Mouse (Mus musculus) thymus, postnatal 0 days (tissue): ENCODE results near the gene A430078G23Rik. TPM values are rescaled to one million over a fixed set of nuclear protein-coding genes. Genes with fewer than 3 reads are reported as not detected.

ENCODE experiments used
- DNase-seq: peaks from one replicate; pipeline ENCODE4 v3.0.0-alpha.2; 2015; ENCODE audit warnings: low spot score
- polyA plus RNA-seq: library from polyadenylated mRNA; unstranded; fragments of >200 nt; fragmentation: Nextera tagmentation; extraction: Ambion mirVana; gene quantifications from 2 replicates; pipeline ENCODE4 v1.2.1, GENCODE M21; 2015

Gene A430078G23Rik
- polyA plus RNA-seq, 1 experiment from 2014 or later: 22.3 TPM

GRCm38 (mm10) chr8:3348142-3348823 is 4.9 kb upstream of the A430078G23Rik start:
- no peak for DNase-seq

GRCm38 (mm10) chr8:3350747-3351146 is 2.5 kb upstream of the A430078G23Rik start:
- DNase-seq: no peak

- no peak for DNase-seq
Observed at GRCm38 (mm10) chr8:3352715-3353114, 500 bp upstream of the A430078G23Rik start.

GRCm38 (mm10) chr8:3353811-3354442 is 712 bp downstream of the A430078G23Rik start:
- DNase-seq: peak; percentile 49

GRCm38 (mm10) chr8:3354443-3354812 is 1.2 kb downstream of the A430078G23Rik start:
- peak; percentile 70 for DNase-seq

- peak; percentile 90 for DNase-seq
Observed at GRCm38 (mm10) chr8:3355586-3355985, 2.4 kb downstream of the A430078G23Rik start.

- DNase-seq: peak; percentile 69
Observed at GRCm38 (mm10) chr8:3358060-3358459, 4.8 kb downstream of the A430078G23Rik start.

GRCm38 (mm10) chr8:3367086-3367485 is 13.9 kb downstream of the A430078G23Rik start:
- DNase-seq: no peak

GRCm38 (mm10) chr8:3368091-3368490 is 14.9 kb downstream of the A430078G23Rik start:
- no peak for DNase-seq

- DNase-seq: no peak
Observed at GRCm38 (mm10) chr8:3375748-3376147, 22.5 kb downstream of the A430078G23Rik start.

- no peak for DNase-seq
Observed at GRCm38 (mm10) chr8:3376641-3377274, 23.5 kb downstream of the A430078G23Rik start.

GRCm38 (mm10) chr8:3387286-3387685 is 34.1 kb downstream of the A430078G23Rik start:
- DNase-seq: peak; percentile 74

GRCm38 (mm10) chr8:3388591-3389338 is 35.5 kb downstream of the A430078G23Rik start:
- no peak for DNase-seq

- no peak for DNase-seq
Observed at GRCm38 (mm10) chr8:3389506-3389905, 36.3 kb downstream of the A430078G23Rik start.

- no peak for DNase-seq
Observed at GRCm38 (mm10) chr8:3392293-3392692, 39.1 kb downstream of the A430078G23Rik start.

GRCm38 (mm10) chr8:3392771-3393710 is 39.8 kb downstream of the A430078G23Rik start, which contains the start of gene Arhgef18:
TSS of gene Arhgef18 (plus strand) at chr8:3393006.
- peak; percentile 91 for DNase-seq

- no peak for DNase-seq
Observed at GRCm38 (mm10) chr8:3394600-3394999, 41.4 kb downstream of the A430078G23Rik start.

- DNase-seq: no peak
Observed at GRCm38 (mm10) chr8:3395246-3395645, 42.0 kb downstream of the A430078G23Rik start.

GRCm38 (mm10) chr8:3397597-3397996 is 44.4 kb downstream of the A430078G23Rik start:
- DNase-seq: no peak

GRCm38 (mm10) chr8:3400509-3400908 is 47.3 kb downstream of the A430078G23Rik start:
- DNase-seq: no peak

- DNase-seq: no peak
Observed at GRCm38 (mm10) chr8:3407417-3407816, 54.2 kb downstream of the A430078G23Rik start.
